Mouse (Mus musculus): ENCODE results near the gene Kank2. TPM values are rescaled to one million over a fixed set of nuclear protein-coding genes. Genes with fewer than 3 reads are reported as not detected.

The Kank2 gene
- polyA plus RNA-seq, 1 experiment from 2014 or later = 21.3 TPM

GRCm38 (mm10) chr9:21737188-21737587 lies 61.4 kb downstream of the Kank2 start:
- H3K4me3 ChIP-seq = no peak overlapping the region
- no peaks in the 10 kb centered on the region for H3K9me3 ChIP-seq
- no peaks in the 10 kb centered on the region for H3K27me3 ChIP-seq
- H3K9ac ChIP-seq = no peak overlapping the region
- H3K36me3 ChIP-seq = peaks cover 98% of the 10 kb centered on the region
- ATAC-seq (ENCODE audit: low FRiP score, low read depth) = no peak
- H3K27ac ChIP-seq = no peak overlapping the region
- no peaks in the 10 kb centered on the region for H3K4me1 ChIP-seq
- H3K4me2 ChIP-seq (replicated peaks) = no peak overlapping the region
- 94% methylated on average over 10 of the region's 10 CpGs for WGBS

- Histone ChIP-seq H3K27me3 (no peaks in the 10 kb centered on the region), H3K4me2 (replicated peaks) (no peak overlapping the region), H3K9ac (no peak overlapping the region), H3K36me3 (peaks cover 98% of the 10 kb centered on the region), H3K4me3 (no peak overlapping the region), H3K27ac (no peak overlapping the region), H3K4me1 (no peaks in the 10 kb centered on the region), H3K9me3 (no peaks in the 10 kb centered on the region)
- no peak for ATAC-seq (ENCODE audit: low FRiP score, low read depth)
- 88% methylated on average over 3 of the region's 3 CpGs for WGBS
These were observed 62.0 kb downstream of the Kank2 start for GRCm38 (mm10) chr9:21736580-21736979.

GRCm38 (mm10) chr9:21735126-21735525 lies 63.4 kb downstream of the Kank2 start:
- Histone ChIP-seq H3K9ac (no peak overlapping the region), H3K4me2 (replicated peaks) (no peak overlapping the region), H3K4me3 (no peak overlapping the region), H3K36me3 (peaks cover 97% of the 10 kb centered on the region), H3K27me3 (no peaks in the 10 kb centered on the region), H3K4me1 (no peaks in the 10 kb centered on the region), H3K9me3 (no peaks in the 10 kb centered on the region), H3K27ac (no peak overlapping the region)
- 90% methylated on average over 14 of the region's 14 CpGs for WGBS
- ATAC-seq (ENCODE audit: low FRiP score, low read depth) = no peak

- WGBS = 96% methylated on average over 7 of the region's 7 CpGs
- no peak overlapping the region for H3K4me3 ChIP-seq
- H3K4me2 ChIP-seq (replicated peaks) = no peak overlapping the region
- no peak for ATAC-seq (ENCODE audit: low FRiP score, low read depth)
- no peaks in the 10 kb centered on the region for H3K4me1 ChIP-seq
- H3K36me3 ChIP-seq = peaks cover 93% of the 10 kb centered on the region
- H3K27me3 ChIP-seq = no peaks in the 10 kb centered on the region
- no peak overlapping the region for H3K27ac ChIP-seq
- no peak overlapping the region for H3K9ac ChIP-seq
- H3K9me3 ChIP-seq = no peaks in the 10 kb centered on the region
These were observed 64.6 kb downstream of the Kank2 start for GRCm38 (mm10) chr9:21733989-21734388.

GRCm38 (mm10) chr9:21733446-21733845 lies 65.1 kb downstream of the Kank2 start:
- no peaks in the 10 kb centered on the region for H3K27me3 ChIP-seq
- WGBS = 93% methylated on average over 17 of the region's 17 CpGs
- no peaks in the 10 kb centered on the region for H3K9me3 ChIP-seq
- no peaks in the 10 kb centered on the region for H3K4me1 ChIP-seq
- H3K4me2 ChIP-seq (replicated peaks) = no peak overlapping the region
- no peak for ATAC-seq (ENCODE audit: low FRiP score, low read depth)
- H3K4me3 ChIP-seq = no peak overlapping the region
- no peak overlapping the region for H3K27ac ChIP-seq
- no peak overlapping the region for H3K9ac ChIP-seq
- peaks cover 93% of the 10 kb centered on the region for H3K36me3 ChIP-seq

GRCm38 (mm10) chr9:21732288-21732687 lies 66.3 kb downstream of the Kank2 start:
- Histone ChIP-seq H3K27me3 (no peaks in the 10 kb centered on the region), H3K4me2 (replicated peaks) (no peak overlapping the region), H3K4me1 (no peaks in the 10 kb centered on the region), H3K9me3 (no peaks in the 10 kb centered on the region), H3K27ac (no peak overlapping the region), H3K4me3 (no peak overlapping the region), H3K36me3 (peaks cover 90% of the 10 kb centered on the region), H3K9ac (no peak overlapping the region)
- ATAC-seq (ENCODE audit: low FRiP score, low read depth) = no peak
- 95% methylated on average over 9 of the region's 9 CpGs for WGBS

GRCm38 (mm10) chr9:21729264-21729663 lies 69.3 kb downstream of the Kank2 start:
- Histone ChIP-seq H3K36me3 (peaks cover 69% of the 10 kb centered on the region), H3K9ac (no peak overlapping the region), H3K4me2 (replicated peaks) (no peak overlapping the region), H3K4me1 (peaks cover 20% of the 10 kb centered on the region), H3K4me3 (no peak overlapping the region), H3K27me3 (no peaks in the 10 kb centered on the region), H3K9me3 (no peaks in the 10 kb centered on the region), H3K27ac (no peak overlapping the region)
- ATAC-seq (ENCODE audit: low FRiP score, low read depth) = no peak
- 78% methylated on average over 7 of the region's 7 CpGs for WGBS

GRCm38 (mm10) chr9:21728261-21728832 lies 70.2 kb downstream of the Kank2 start:
- no peak overlapping the region for H3K9ac ChIP-seq
- no peak overlapping the region for H3K27ac ChIP-seq
- no peaks in the 10 kb centered on the region for H3K27me3 ChIP-seq
- no peak for ATAC-seq (ENCODE audit: low FRiP score, low read depth)
- WGBS = 82% methylated on average over 10 of the region's 10 CpGs
- H3K4me2 ChIP-seq (replicated peaks) = no peak overlapping the region
- H3K4me3 ChIP-seq = no peak overlapping the region
- H3K9me3 ChIP-seq = no peaks in the 10 kb centered on the region
- peaks cover 20% of the 10 kb centered on the region for H3K4me1 ChIP-seq
- H3K36me3 ChIP-seq = peaks cover 60% of the 10 kb centered on the region

GRCm38 (mm10) chr9:21726218-21726975 lies 72.1 kb downstream of the Kank2 start:
- H3K36me3 ChIP-seq = peaks cover 40% of the 10 kb centered on the region
- H3K4me2 ChIP-seq (replicated peaks) = peak overlapping the region; percentile 34; the same call in 1 of the 2 replicates
- 83% methylated on average over 14 of the region's 14 CpGs for WGBS
- peaks cover 20% of the 10 kb centered on the region for H3K4me1 ChIP-seq
- 0 out of 2 replicates have a peak overlapping the region, but pooled peaks have one; percentile 7 for H3K4me3 ChIP-seq
- no peaks in the 10 kb centered on the region for H3K27me3 ChIP-seq
- no peak for ATAC-seq (ENCODE audit: low FRiP score, low read depth)
- H3K27ac ChIP-seq = no peak overlapping the region
- no peak overlapping the region for H3K9ac ChIP-seq
- no peaks in the 10 kb centered on the region for H3K9me3 ChIP-seq

GRCm38 (mm10) chr9:21725224-21726121 lies 73.1 kb downstream of the Kank2 start:
- no peak overlapping the region; the same call in 1 of the 2 replicates for H3K9ac ChIP-seq
- H3K27me3 ChIP-seq = no peaks in the 10 kb centered on the region
- 88% methylated on average over 23 of the region's 23 CpGs for WGBS
- peaks cover 23% of the 10 kb centered on the region for H3K4me1 ChIP-seq
- peak overlapping the region; percentile 81 for H3K4me2 ChIP-seq (replicated peaks)
- peaks cover 32% of the 10 kb centered on the region for H3K36me3 ChIP-seq
- no peaks in the 10 kb centered on the region for H3K9me3 ChIP-seq
- peak overlapping the region; percentile 76 for H3K4me3 ChIP-seq
- H3K27ac ChIP-seq = no peak overlapping the region
- ATAC-seq (ENCODE audit: low FRiP score, low read depth) = no peak

GRCm38 (mm10) chr9:21724147-21724536 lies 74.4 kb downstream of the Kank2 start:
- peak overlapping the region; percentile 76 for H3K4me3 ChIP-seq
- no peaks in the 10 kb centered on the region for H3K27me3 ChIP-seq
- peaks cover 23% of the 10 kb centered on the region for H3K4me1 ChIP-seq
- WGBS = 0% methylated on average over 18 of the region's 18 CpGs
- peak overlapping the region; percentile 78 for H3K9ac ChIP-seq
- peak; percentile 96 for ATAC-seq (ENCODE audit: low FRiP score, low read depth)
- H3K4me2 ChIP-seq (replicated peaks) = peak overlapping the region; percentile 81
- no peaks in the 10 kb centered on the region for H3K9me3 ChIP-seq
- peaks cover 25% of the 10 kb centered on the region for H3K36me3 ChIP-seq
- peak overlapping the region; percentile 95 for H3K27ac ChIP-seq

Measured in limb, embryonic 13.5 days (tissue).